Mouse (Mus musculus) kidney, adult 2 months (tissue): ENCODE data around the gene Hmbs.

Experiments
- CTCF ChIP-seq: fragments of 200-500 bp; conservative IDR thresholded peaks from 2 replicates; pipeline ENCODE4 v1.5.1; 2011; ENCODE audit warnings: low read depth, mild to moderate bottlenecking, control low read depth, low read length, moderate library complexity, mixed read lengths; ENCODE audit not compliant: insufficient read depth, insufficient read length
- POLR2A ChIP-seq: fragments of 200-500 bp; IDR thresholded peaks from one replicate; pipeline ENCODE4 v1.6.1; 2011; ENCODE audit warnings: low read depth, low read length, control low read depth

- TF ChIP-seq POLR2A (no peak), CTCF (no peak)
These were observed 7.4 kb upstream of the Hmbs start for GRCm38 (mm10) chr9:44351396-44351795.
